Mouse (Mus musculus) urinary bladder, postnatal 14 days (tissue): ENCODE results near the gene Smg6.

Source experiments
- DNase-seq: peaks from one replicate; pipeline ENCODE4 v3.0.0; 2021; ENCODE audit warnings: low spot score

The Smg6 gene

GRCm38 (mm10) chr11:74925577-74926387 lies at the start of gene Smg6, which contains the start of gene Srr:
Smg6 (plus strand) TSS chr11:74925823.
Srr (minus strand) TSS chr11:74925948.
- peak; percentile 94 for DNase-seq

GRCm38 (mm10) chr11:74876801-74877200 lies 48.8 kb upstream of the Smg6 start:
- peak; percentile 58 for DNase-seq

GRCm38 (mm10) chr11:74880999-74881398 lies 44.6 kb upstream of the Smg6 start:
- no peak for DNase-seq

- no peak for DNase-seq
These were observed 43.6 kb upstream of the Smg6 start for GRCm38 (mm10) chr11:74881979-74882378.

GRCm38 (mm10) chr11:74883098-74883497 lies 42.5 kb upstream of the Smg6 start:
- DNase-seq: no peak

- DNase-seq: no peak
These were observed 31.0 kb upstream of the Smg6 start for GRCm38 (mm10) chr11:74894619-74895018.

GRCm38 (mm10) chr11:74895980-74896900 lies 29.4 kb upstream of the Smg6 start:
- peak; percentile 77 for DNase-seq

GRCm38 (mm10) chr11:74896901-74897677 lies 28.5 kb upstream of the Smg6 start, which contains the start of gene Sgsm2:
Sgsm2 (minus strand) TSS chr11:74897060.
- DNase-seq: peak; percentile 77

- peak; percentile 92 for DNase-seq
These were observed 27.7 kb upstream of the Smg6 start, which contains the start of gene Tsr1 for GRCm38 (mm10) chr11:74897678-74898516. Tsr1 (plus strand) TSS chr11:74898071.

GRCm38 (mm10) chr11:74898517-74898827 lies 27.2 kb upstream of the Smg6 start:
- DNase-seq: no peak

- no peak for DNase-seq
These were observed 24.1 kb upstream of the Smg6 start for GRCm38 (mm10) chr11:74901555-74901954.

- DNase-seq: no peak
These were observed 23.2 kb upstream of the Smg6 start for GRCm38 (mm10) chr11:74902416-74902815.

GRCm38 (mm10) chr11:74907850-74908249 lies 17.8 kb upstream of the Smg6 start:
- DNase-seq: no peak

- no peak for DNase-seq
These were observed 16.8 kb upstream of the Smg6 start for GRCm38 (mm10) chr11:74908618-74909399.

- no peak for DNase-seq
These were observed 15.6 kb upstream of the Smg6 start for GRCm38 (mm10) chr11:74909978-74910377.

GRCm38 (mm10) chr11:74912492-74912891 lies 13.1 kb upstream of the Smg6 start:
- DNase-seq: no peak

GRCm38 (mm10) chr11:74919249-74919648 lies 6.4 kb upstream of the Smg6 start:
- no peak for DNase-seq

GRCm38 (mm10) chr11:74924149-74924548 lies 1.5 kb upstream of the Smg6 start:
- DNase-seq: peak; percentile 39

- peak; percentile 51 for DNase-seq
These were observed 874 bp downstream of the Smg6 start for GRCm38 (mm10) chr11:74926388-74927005.

GRCm38 (mm10) chr11:74927236-74927725 lies 1.7 kb downstream of the Smg6 start:
- DNase-seq: no peak
